Mouse (Mus musculus): Measurements from ENCODE around the gene Myo9a.

- TF ChIP-seq GATA1 (IDR thresholded peaks at IDR 0.05; ENCODE audit: borderline replicate concordance, low read length) (no peak), FLI1 (IDR thresholded peaks at IDR 0.05; ENCODE audit: low read length) (no peak)
Measured at GRCm38 (mm10) chr9:59948226-59948625, 197.5 kb downstream of the Myo9a start.
